Mouse (Mus musculus) olfactory bulb, adult 2 months (tissue): ENCODE data around the gene Aasdhppt.

Experiments
- CTCF ChIP-seq: fragments of 200-500 bp; IDR thresholded peaks from 2 replicates; pipeline ENCODE4 v1.5.1; 2012; ENCODE audit warnings: low read depth, mild to moderate bottlenecking, low read length, moderate library complexity; ENCODE audit not compliant: insufficient read depth
- POLR2A ChIP-seq: fragments of 200-500 bp; IDR thresholded peaks from 2 replicates; pipeline ENCODE4 v1.6.1; 2012; ENCODE audit warnings: mild to moderate bottlenecking, low read depth, low read length, moderate library complexity; ENCODE audit not compliant: insufficient read depth

GRCm38 (mm10) chr9:4311162-4311561 lies 1.9 kb upstream of the Aasdhppt start:
- no peak for TF ChIP-seq POLR2A
- TF ChIP-seq CTCF, result no peak
